Mouse (Mus musculus): ENCODE measurements at regions not wholly inside any gene's neighbourhood (a gene's known extent, or its start where the extent isn't known, plus 50 kb on each side); places are given as distances from the start of the nearest gene placed in this dataset.

DNA sequence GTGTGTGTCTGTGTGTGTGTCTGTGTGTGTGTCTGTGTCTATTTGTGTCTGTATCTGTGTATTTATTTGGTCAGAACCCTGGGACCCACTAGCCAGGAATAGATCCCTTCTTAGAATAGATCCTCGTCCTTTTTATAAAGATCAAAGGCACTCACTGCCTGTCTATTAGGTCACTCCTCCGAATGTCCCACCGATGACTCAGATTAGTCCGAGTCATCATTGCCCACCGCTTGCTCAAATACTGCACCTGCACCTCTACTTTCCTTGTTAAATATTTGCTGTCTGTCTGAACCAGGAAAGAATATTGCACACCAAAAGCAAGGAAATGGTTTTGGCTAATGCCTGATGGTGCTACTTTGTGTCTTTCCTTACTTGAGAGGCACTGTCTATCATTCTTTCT is 112.7 kb downstream of the Mreg start:
- no peaks in the 10 kb centered on the region for H3K27me3 ChIP-seq (ENCODE audit: control insufficient read depth, insufficient read depth, low read length)
- no peaks in the 10 kb centered on the region for H3K4me1 ChIP-seq (ENCODE audit: control insufficient read depth, insufficient read depth, low read length)
- intact Hi-C loops (cut with DNase I): no loop called here
- no peak for DNase-seq
- H3K4me3 ChIP-seq: no peak overlapping the region
- H3K27ac ChIP-seq: no peak overlapping the region
- H3K9ac ChIP-seq (ENCODE audit: low read depth, low read length): no peak overlapping the region
- no peaks in the 10 kb centered on the region for H3K79me2 ChIP-seq (replicated peaks; ENCODE audit: control insufficient read depth, insufficient read depth, low read length)
- TF ChIP-seq CTCF (IDR thresholded peaks at IDR 0.05) (no peak), POLR2A (IDR thresholded peaks at IDR 0.05; ENCODE audit: insufficient read depth, low read depth, low read length) (no peak), EP300 (IDR thresholded peaks at IDR 0.05; ENCODE audit: insufficient read depth, low read depth, low read length) (no peak)
- WGBS: 48% methylated on average over 5 of the region's 5 CpGs
- no peaks in the 10 kb centered on the region for H3K36me3 ChIP-seq (ENCODE audit: control insufficient read depth, insufficient read depth, low read length)

GRCm38 (mm10) chr1:72091344-72091743 is 120.8 kb downstream of the Mreg start:
- no peak for TF ChIP-seq POLR2A (IDR thresholded peaks at IDR 0.05; ENCODE audit: insufficient read depth, low read depth, low read length)
- no peak for TF ChIP-seq EP300 (IDR thresholded peaks at IDR 0.05; ENCODE audit: insufficient read depth, low read depth, low read length)
- no peak for TF ChIP-seq CTCF (IDR thresholded peaks at IDR 0.05)
- 86% methylated on average over 2 of the region's 2 CpGs for WGBS
- H3K4me3 ChIP-seq: no peak overlapping the region

DNA sequence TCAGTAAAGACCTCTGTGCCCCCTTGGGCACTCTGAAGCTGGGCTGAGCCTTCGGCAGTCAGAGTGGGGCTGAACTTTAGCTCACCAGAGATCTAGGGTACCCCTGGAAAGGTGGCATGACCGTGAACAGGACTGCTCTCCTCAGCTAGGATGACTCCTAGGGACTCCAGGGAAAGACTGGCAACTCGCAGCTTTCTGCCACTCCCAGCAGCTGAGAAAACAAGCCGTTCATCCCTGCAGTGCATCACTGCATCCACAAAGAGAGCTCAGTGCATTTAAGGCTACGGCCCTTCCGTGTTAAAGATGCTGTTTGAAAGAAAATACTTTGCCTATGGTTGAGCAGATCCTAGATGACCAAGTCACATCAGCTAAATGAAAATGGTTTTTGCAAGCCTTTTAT is 126.4 kb downstream of the Mreg start:
- no peaks in the 10 kb centered on the region for H3K79me2 ChIP-seq (replicated peaks; ENCODE audit: control insufficient read depth, insufficient read depth, low read length)
- H3K27me3 ChIP-seq (ENCODE audit: control insufficient read depth, insufficient read depth, low read length): no peaks in the 10 kb centered on the region
- H3K9ac ChIP-seq (ENCODE audit: low read depth, low read length): no peak overlapping the region
- DNase-seq: no peak
- intact Hi-C loops (cut with DNase I): no loop called here
- 62% methylated on average over 6 of the region's 6 CpGs for WGBS
- no peaks in the 10 kb centered on the region for H3K4me1 ChIP-seq (ENCODE audit: control insufficient read depth, insufficient read depth, low read length)
- H3K36me3 ChIP-seq (ENCODE audit: control insufficient read depth, insufficient read depth, low read length): no peaks in the 10 kb centered on the region
- TF ChIP-seq EP300 (IDR thresholded peaks at IDR 0.05; ENCODE audit: insufficient read depth, low read depth, low read length) (no peak), POLR2A (IDR thresholded peaks at IDR 0.05; ENCODE audit: insufficient read depth, low read depth, low read length) (no peak), CTCF (IDR thresholded peaks at IDR 0.05) (no peak)
- no peak overlapping the region for H3K27ac ChIP-seq
- no peak overlapping the region for H3K4me3 ChIP-seq

More at GRCm38 (mm10) chr1:72091344-72091743, 120.8 kb downstream of the Mreg start:
- no peak for DNase-seq
- Histone ChIP-seq H3K27ac (no peak overlapping the region), H3K27me3 (ENCODE audit: control insufficient read depth, insufficient read depth, low read length) (no peaks in the 10 kb centered on the region), H3K4me1 (ENCODE audit: control insufficient read depth, insufficient read depth, low read length) (no peaks in the 10 kb centered on the region), H3K79me2 (replicated peaks; ENCODE audit: control insufficient read depth, insufficient read depth, low read length) (no peaks in the 10 kb centered on the region), H3K36me3 (ENCODE audit: control insufficient read depth, insufficient read depth, low read length) (no peaks in the 10 kb centered on the region), H3K9ac (ENCODE audit: low read depth, low read length) (no peak overlapping the region)
- intact Hi-C loops (cut with DNase I): no loop called here

- H3K36me3 ChIP-seq (ENCODE audit: control insufficient read depth, insufficient read depth, low read length): no peaks in the 10 kb centered on the region
- no peaks in the 10 kb centered on the region for H3K27me3 ChIP-seq (ENCODE audit: control insufficient read depth, insufficient read depth, low read length)
- H3K4me3 ChIP-seq: no peak overlapping the region
- H3K9ac ChIP-seq (ENCODE audit: low read depth, low read length): no peak overlapping the region
- no peaks in the 10 kb centered on the region for H3K79me2 ChIP-seq (replicated peaks; ENCODE audit: control insufficient read depth, insufficient read depth, low read length)
- DNase-seq: no peak
- intact Hi-C loops (cut with DNase I): no loop called here
- WGBS: 60% methylated on average over 3 of the region's 3 CpGs
- H3K27ac ChIP-seq: no peak overlapping the region
- TF ChIP-seq CTCF (IDR thresholded peaks at IDR 0.05) (no peak), POLR2A (IDR thresholded peaks at IDR 0.05; ENCODE audit: insufficient read depth, low read depth, low read length) (no peak), EP300 (IDR thresholded peaks at IDR 0.05; ENCODE audit: insufficient read depth, low read depth, low read length) (no peak)
- no peaks in the 10 kb centered on the region for H3K4me1 ChIP-seq (ENCODE audit: control insufficient read depth, insufficient read depth, low read length)
These were observed 127.9 kb downstream of the Mreg start for GRCm38 (mm10) chr1:72084219-72084618.

DNA sequence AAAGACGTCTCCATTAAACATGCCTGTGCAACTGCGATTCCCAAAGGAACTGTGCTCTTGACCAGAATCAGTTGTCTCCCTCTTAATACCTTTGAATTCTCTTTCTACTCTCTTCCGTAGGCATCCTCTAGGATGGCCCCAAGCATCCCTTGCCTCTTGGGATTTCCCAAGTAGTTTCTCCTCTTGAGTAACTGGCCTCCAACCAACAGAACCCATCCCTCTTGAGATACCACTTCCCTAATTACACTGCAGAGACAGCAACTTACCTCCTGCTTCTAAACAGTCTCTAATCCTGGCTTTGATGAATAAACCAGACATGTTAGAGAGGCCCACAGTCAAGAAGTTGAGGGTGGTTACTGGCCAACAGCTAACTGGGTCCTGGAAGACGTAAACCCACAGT is 129.7 kb downstream of the Mreg start:
- no peak overlapping the region for H3K4me3 ChIP-seq
- DNase-seq: no peak
- H3K9ac ChIP-seq (ENCODE audit: low read depth, low read length): no peak overlapping the region
- H3K27ac ChIP-seq: no peak overlapping the region
- H3K27me3 ChIP-seq (ENCODE audit: control insufficient read depth, insufficient read depth, low read length): no peaks in the 10 kb centered on the region
- intact Hi-C loops (cut with DNase I): no loop called here
- H3K79me2 ChIP-seq (replicated peaks; ENCODE audit: control insufficient read depth, insufficient read depth, low read length): no peaks in the 10 kb centered on the region
- no peaks in the 10 kb centered on the region for H3K4me1 ChIP-seq (ENCODE audit: control insufficient read depth, insufficient read depth, low read length)
- 83% methylated on average over 4 of the region's 4 CpGs for WGBS
- no peaks in the 10 kb centered on the region for H3K36me3 ChIP-seq (ENCODE audit: control insufficient read depth, insufficient read depth, low read length)
- TF ChIP-seq CTCF (IDR thresholded peaks at IDR 0.05) (no peak), EP300 (IDR thresholded peaks at IDR 0.05; ENCODE audit: insufficient read depth, low read depth, low read length) (no peak), POLR2A (IDR thresholded peaks at IDR 0.05; ENCODE audit: insufficient read depth, low read depth, low read length) (no peak)

DNA sequence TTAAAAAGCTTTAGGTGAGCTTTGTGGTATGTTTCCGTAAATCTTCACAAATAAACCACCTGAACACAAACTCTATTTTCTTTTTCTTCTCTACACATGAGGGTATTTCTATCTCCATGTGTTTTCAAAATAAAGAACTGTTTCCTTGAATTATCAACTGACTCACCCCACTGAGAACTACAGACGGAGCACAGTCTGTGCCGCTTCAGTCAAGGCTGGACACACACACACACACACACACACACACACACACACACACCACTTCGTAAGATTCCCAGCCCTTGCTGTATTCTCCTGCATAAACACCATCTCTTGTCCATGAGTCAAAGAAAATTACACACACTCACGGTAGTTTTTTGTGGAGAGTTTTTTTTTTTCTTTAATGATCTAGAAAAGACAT is 130.3 kb downstream of the Mreg start:
- H3K79me2 ChIP-seq (replicated peaks; ENCODE audit: control insufficient read depth, insufficient read depth, low read length): no peaks in the 10 kb centered on the region
- no peaks in the 10 kb centered on the region for H3K27me3 ChIP-seq (ENCODE audit: control insufficient read depth, insufficient read depth, low read length)
- H3K4me1 ChIP-seq (ENCODE audit: control insufficient read depth, insufficient read depth, low read length): no peaks in the 10 kb centered on the region
- intact Hi-C loops (cut with DNase I): no loop called here
- H3K36me3 ChIP-seq (ENCODE audit: control insufficient read depth, insufficient read depth, low read length): no peaks in the 10 kb centered on the region
- H3K9ac ChIP-seq (ENCODE audit: low read depth, low read length): no peak overlapping the region
- no peak overlapping the region for H3K27ac ChIP-seq
- WGBS: 70% methylated on average over 5 of the region's 5 CpGs
- H3K4me3 ChIP-seq: no peak overlapping the region
- no peak for DNase-seq
- TF ChIP-seq POLR2A (IDR thresholded peaks at IDR 0.05; ENCODE audit: insufficient read depth, low read depth, low read length): no peak
- no peak for TF ChIP-seq EP300 (IDR thresholded peaks at IDR 0.05; ENCODE audit: insufficient read depth, low read depth, low read length)
- no peak for TF ChIP-seq CTCF (IDR thresholded peaks at IDR 0.05)
